Mouse (Mus musculus) olfactory bulb, adult 2 months (tissue): Measurements from ENCODE around the gene Grm8.

Source experiments
- CTCF ChIP-seq: fragments of 200-500 bp; IDR thresholded peaks from 2 replicates; pipeline ENCODE4 v1.5.1; 2012; ENCODE audit warnings: low read depth, mild to moderate bottlenecking, low read length, moderate library complexity; ENCODE audit not compliant: insufficient read depth
- POLR2A ChIP-seq: fragments of 200-500 bp; IDR thresholded peaks from 2 replicates; pipeline ENCODE4 v1.6.1; 2012; ENCODE audit warnings: mild to moderate bottlenecking, low read depth, low read length, moderate library complexity; ENCODE audit not compliant: insufficient read depth

DNA sequence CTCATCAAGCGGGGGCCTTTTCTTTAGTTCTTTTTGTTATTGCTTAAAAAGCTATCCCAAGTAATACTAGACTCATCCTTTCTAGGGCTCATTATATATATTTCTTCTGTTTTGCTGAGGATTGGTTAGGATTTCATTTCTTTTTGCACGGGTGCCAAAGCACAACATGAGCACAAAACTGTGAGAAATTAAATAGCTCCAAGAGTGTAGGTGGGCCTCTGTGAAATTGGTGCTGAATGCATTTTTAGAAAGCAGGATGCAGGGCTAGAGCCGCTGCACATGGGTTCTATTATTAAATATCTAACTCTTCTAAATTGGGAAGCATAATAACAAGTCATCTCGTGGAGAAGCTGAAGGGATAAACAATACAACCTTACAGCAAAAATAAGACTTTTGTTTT, 345.8 kb downstream of the Grm8 start:
- TF ChIP-seq CTCF (no peak), POLR2A (no peak)
